In the genomic region with DNA sequence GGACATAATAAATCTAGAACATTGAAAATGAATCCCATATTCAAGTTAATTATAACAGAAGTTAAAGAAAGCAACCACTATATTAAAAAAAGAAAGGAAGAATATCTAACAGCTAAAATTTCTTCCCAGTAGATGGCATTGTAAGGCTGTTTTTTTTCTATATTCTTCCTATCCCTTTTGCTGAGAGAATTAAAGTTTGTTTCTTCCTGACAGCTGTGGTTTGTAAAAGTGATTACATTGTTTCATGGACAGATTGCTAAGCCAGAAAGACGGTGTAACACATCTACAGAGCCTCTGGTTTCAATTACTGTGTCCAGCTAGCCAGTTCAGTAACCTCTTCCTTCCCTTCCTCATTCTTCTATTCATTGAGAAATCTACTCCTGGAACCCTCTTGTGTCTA, we compare ENCODE assay signal across 20 mouse cellular contexts. TPM values are rescaled to one million over a fixed set of nuclear protein-coding genes. Genes with fewer than 3 reads are reported as not detected.
DNase-seq lines count a peak whose midpoint lies in the region; ATAC-seq and TF ChIP-seq lines count a peak whose summit lies in the region.
"Had no signal": no experiment of that assay in that cellular context is flagged by ENCODE, and none has a peak within 500 bp of the region (broad histone marks: within the 10 kb centered on the region; RNA-seq: fewer than 3 reads in every experiment).

No protein-coding gene starts in this region.

- H3K27me3 ChIP-seq in heart, postnatal 0 days (ENCODE audit: control insufficient read depth, insufficient read depth, low read length) = no peaks in the 10 kb centered on the region
- no peaks in the 10 kb centered on the region for H3K27me3 ChIP-seq in lung, embryonic 14.5 days (ENCODE audit: insufficient read depth, low read length)
- H3K27me3 ChIP-seq in splenic B cell, adult 2 months (ENCODE audit: control insufficient read depth, insufficient read depth, low read length, poor library complexity, severe bottlenecking) = no peaks in the 10 kb centered on the region
- no peaks in the 10 kb centered on the region for H3K27me3 ChIP-seq in neural tube, embryonic 15.5 days (replicated peaks)
- H3K27me3 ChIP-seq: embryonic facial prominence, embryonic 13.5 days; forebrain, embryonic 13.5 days; liver, embryonic 15.5 days had no signal

- no peak for ATAC-seq in heart, postnatal 0 days (ENCODE audit: insufficient read depth, low read depth)
- ATAC-seq in lung, embryonic 14.5 days (ENCODE audit: insufficient read depth) = no peak
- ATAC-seq in neural tube, embryonic 15.5 days (ENCODE audit: low FRiP score) = no peak
- ATAC-seq: forebrain, embryonic 13.5 days; midbrain, embryonic 16.5 days had no signal

- intact Hi-C loops in heart, postnatal 10 days (cut with DNase I) = no loop called here

- H3K36me3 ChIP-seq in heart, postnatal 0 days (replicated peaks; ENCODE audit: control insufficient read depth, insufficient read depth, low read length) = peaks cover 41% of the 10 kb centered on the region
- peaks cover 78% of the 10 kb centered on the region for H3K36me3 ChIP-seq in lung, embryonic 14.5 days (ENCODE audit: insufficient read depth)
- H3K36me3 ChIP-seq in splenic B cell, adult 2 months (ENCODE audit: control insufficient read depth, insufficient read depth, low read length, poor library complexity, severe bottlenecking) = peaks cover 7% of the 10 kb centered on the region; the same call in 1 of the 2 replicates
- H3K36me3 ChIP-seq in neural tube, embryonic 15.5 days = peaks cover 48% of the 10 kb centered on the region

- peak; percentile 35 for DNase-seq in heart, postnatal 0 days (ENCODE audit: low spot score)
- no peak for DNase-seq in heart, postnatal 10 days
- DNase-seq in lung, embryonic 14.5 days = peak; percentile 43
- no peak for DNase-seq in lung, postnatal 4 days
- peak; percentile 9 for DNase-seq in Muller cell, postnatal 12 days (ENCODE audit: inconsistent ontology term)
- DNase-seq in splenic B cell, adult 2 months (ENCODE audit: low read depth, low spot score) = peak; percentile 10
- DNase-seq in cerebellum, adult 9-11 months = no peak
- DNase-seq: adrenal gland, postnatal 36 days; cerebellum, postnatal 36 days; gastrocnemius, adult 2 months; heart, postnatal 36 days; kidney, postnatal 10 days; left cerebral cortex, postnatal 4 days; right cerebral cortex, postnatal 14 days had no signal

- no peaks in the 10 kb centered on the region for H3K4me1 ChIP-seq in heart, postnatal 0 days (ENCODE audit: control insufficient read depth, insufficient read depth)
- H3K4me1 ChIP-seq in lung, embryonic 14.5 days (ENCODE audit: insufficient read depth) = no peaks in the 10 kb centered on the region
- no peaks in the 10 kb centered on the region for H3K4me1 ChIP-seq in neural tube, embryonic 15.5 days
- H3K4me1 ChIP-seq: embryonic facial prominence, embryonic 13.5 days had no signal

- WGBS in heart, postnatal 0 days = 22% methylated on average over 1 of the region's 1 CpGs
- WGBS in lung, embryonic 14.5 days = 38% methylated on average over 1 of the region's 1 CpGs
- WGBS in neural tube, embryonic 15.5 days = 52% methylated on average over 1 of the region's 1 CpGs

- no peaks in the 10 kb centered on the region for H3K9me3 ChIP-seq in heart, postnatal 0 days (replicated peaks; ENCODE audit: control insufficient read depth, low read length)
- no peaks in the 10 kb centered on the region for H3K9me3 ChIP-seq in lung, embryonic 14.5 days (ENCODE audit: low read depth, low read length)
- H3K9me3 ChIP-seq in neural tube, embryonic 15.5 days (replicated peaks) = no peaks in the 10 kb centered on the region
- H3K9me3 ChIP-seq: embryonic facial prominence, embryonic 13.5 days; forebrain, embryonic 13.5 days; G1E; liver, embryonic 15.5 days had no signal

- H3K4me2 ChIP-seq in heart, postnatal 0 days (ENCODE audit: low read depth, low read length) = no peak overlapping the region
- no peak overlapping the region for H3K4me2 ChIP-seq in lung, embryonic 14.5 days
- no peak overlapping the region for H3K4me2 ChIP-seq in neural tube, embryonic 15.5 days
- H3K4me2 ChIP-seq: embryonic facial prominence, embryonic 13.5 days; forebrain, embryonic 13.5 days; liver, embryonic 15.5 days had no signal

- no peak overlapping the region for H3K4me3 ChIP-seq in heart, postnatal 0 days (ENCODE audit: low read depth, low read length)
- H3K4me3 ChIP-seq in lung, embryonic 14.5 days (ENCODE audit: low read depth, low read length) = no peak overlapping the region
- no peak overlapping the region for H3K4me3 ChIP-seq in neural tube, embryonic 15.5 days (replicated peaks)
- H3K4me3 ChIP-seq: embryonic facial prominence, embryonic 13.5 days; forebrain, embryonic 13.5 days; gastrocnemius, adult 2 months; liver, embryonic 15.5 days had no signal

- H3K9ac ChIP-seq in heart, postnatal 0 days (replicated peaks; ENCODE audit: low read depth, low read length) = no peak overlapping the region
- H3K9ac ChIP-seq in lung, embryonic 14.5 days = no peak overlapping the region
- no peak overlapping the region for H3K9ac ChIP-seq in neural tube, embryonic 15.5 days (replicated peaks)
- H3K9ac ChIP-seq: embryonic facial prominence, embryonic 13.5 days; forebrain, embryonic 13.5 days; liver, embryonic 15.5 days had no signal

- no peak for TF ChIP-seq EP300 in heart, postnatal 0 days (IDR thresholded peaks at IDR 0.05; ENCODE audit: low read depth)

- H3K27ac ChIP-seq in heart, postnatal 0 days (ENCODE audit: low read depth) = no peak overlapping the region
- no peak overlapping the region for H3K27ac ChIP-seq in lung, embryonic 14.5 days (ENCODE audit: low read depth)
- no peak overlapping the region for H3K27ac ChIP-seq in neural tube, embryonic 15.5 days (replicated peaks)
- H3K27ac ChIP-seq: embryonic facial prominence, embryonic 13.5 days; forebrain, embryonic 13.5 days; gastrocnemius, adult 2 months; liver, embryonic 15.5 days had no signal

- no peak for TF ChIP-seq CTCF in heart, postnatal 0 days (IDR thresholded peaks at IDR 0.05; ENCODE audit: low read depth)
- 0 out of 2 replicates have a peak, but pooled peaks have one; percentile 3 for TF ChIP-seq CTCF in lung, embryonic 14.5 days (IDR thresholded peaks at IDR 0.05; ENCODE audit: low read depth)

RNA-seq across cellular contexts. Expression of a gene that starts 39.1 kb away (rescaled TPM):
- total RNA-seq in heart, postnatal 0 days (2014; rRNA removed; ENCODE audit: low replicate concordance) = 10.1 and 12.5 TPM in 2 replicates
- polyA plus RNA-seq in heart, postnatal 0 days (2015; fragmentation: Nextera tagmentation; extraction: Ambion mirVana) = 11.9 and 12.4 TPM in 2 replicates
- total RNA-seq in heart, postnatal 10 days (2021) = 10 to 100 TPM; 31.2 to 33.5 TPM
- polyA plus RNA-seq in lung, embryonic 14.5 days (2014; fragmentation: Nextera tagmentation; extraction: Ambion mirVana) = 42.3 TPM in 2 replicates
- polyA plus RNA-seq in neural tube, embryonic 15.5 days (2015; fragmentation: Nextera tagmentation; extraction: Ambion mirVana) = 41.8 and 43.1 TPM in 2 replicates

RNA-seq across cellular contexts. Expression of a gene that starts 39.2 kb away (rescaled TPM):
- 9.5 and 13.0 TPM in 2 replicates for total RNA-seq in heart, postnatal 0 days (2014; rRNA removed; ENCODE audit: low replicate concordance)
- polyA plus RNA-seq in heart, postnatal 0 days (2015; fragmentation: Nextera tagmentation; extraction: Ambion mirVana) = 15.8 and 16.1 TPM in 2 replicates
- 10 to 100 TPM; 14.7 to 16.6 TPM for total RNA-seq in heart, postnatal 10 days (2021)
- polyA plus RNA-seq in lung, embryonic 14.5 days (2014; fragmentation: Nextera tagmentation; extraction: Ambion mirVana) = 35.0 and 35.1 TPM in 2 replicates
- polyA plus RNA-seq in neural tube, embryonic 15.5 days (2015; fragmentation: Nextera tagmentation; extraction: Ambion mirVana) = 37.3 and 38.6 TPM in 2 replicates

Comparison
In these comparisons a context has a peak if more than half of its experiments do, and no peak if none do; other contexts are left out.
1. DNase-seq: peak in heart, postnatal 0 days (single experiment), lung, embryonic 14.5 days (single experiment), Muller cell, postnatal 12 days (single experiment) and splenic B cell, adult 2 months (single experiment); none in heart, postnatal 10 days (0 of 2), lung, postnatal 4 days (0 of 2) and cerebellum, adult 9-11 months (single experiment).